Mouse (Mus musculus) thymus, adult 2 months (tissue): Measurements from ENCODE around the gene Hoxa7.

Experiments
- CTCF ChIP-seq: fragments of 200-500 bp; IDR thresholded peaks from 2 replicates; pipeline ENCODE4 v1.5.1; 2012; ENCODE audit warnings: mild to moderate bottlenecking, control low read depth, low read length, moderate library complexity, borderline replicate concordance; ENCODE audit not compliant: control insufficient read depth, poor library complexity, insufficient read depth; ENCODE audit errors: extremely low read depth
- POLR2A ChIP-seq: fragments of 200-500 bp; IDR thresholded peaks from 2 replicates; pipeline ENCODE4 v1.6.1; 2012; ENCODE audit warnings: mild to moderate bottlenecking, low read length, control low read depth, moderate library complexity; ENCODE audit not compliant: control insufficient read depth, poor library complexity, insufficient read depth; ENCODE audit errors: extremely low read depth

- no peak for TF ChIP-seq CTCF
- TF ChIP-seq POLR2A = no peak
These were observed 35.8 kb downstream of the Hoxa7 start for GRCm38 (mm10) chr6:52185834-52186233.
